Mouse (Mus musculus): ENCODE data around the gene Tarbp2. TPM values are rescaled to one million over a fixed set of nuclear protein-coding genes. Genes with fewer than 3 reads are reported as not detected.

The Tarbp2 gene
- polyA plus RNA-seq, 1 experiment from 2014 or later = 110 TPM

DNA sequence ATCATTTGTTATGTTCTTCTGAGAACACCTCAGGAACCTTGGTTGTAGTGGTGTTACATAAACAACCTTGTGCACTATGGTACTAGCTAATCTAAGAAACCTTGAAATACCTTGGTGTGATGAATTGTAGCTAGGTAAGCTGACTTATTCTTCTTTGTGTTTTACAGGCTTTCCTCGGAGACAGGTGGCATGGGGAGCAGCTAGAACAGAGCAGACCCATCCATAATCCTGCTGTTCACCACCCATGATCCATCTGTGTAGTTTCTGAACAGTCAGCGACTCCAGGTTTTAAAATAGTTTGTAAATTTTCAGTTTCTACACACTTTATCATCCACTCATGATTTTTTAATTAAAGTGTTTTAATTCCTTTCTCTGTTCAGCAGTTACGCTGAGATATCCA, 19.7 kb upstream of the Tarbp2 start:
- no peaks in the 10 kb centered on the region for H3K9me3 ChIP-seq
- H3K36me3 ChIP-seq = peaks cover 94% of the 10 kb centered on the region
- 86% methylated on average over 3 of the region's 3 CpGs for WGBS
- H3K4me2 ChIP-seq = no peak overlapping the region
- H3K27me3 ChIP-seq = no peaks in the 10 kb centered on the region
- no peak for ATAC-seq (ENCODE audit: insufficient number of reproducible peaks, insufficient read depth, low FRiP score, low TSS enrichment, low read depth)
- no peak overlapping the region for H3K27ac ChIP-seq
- H3K9ac ChIP-seq = no peak overlapping the region
- no peak overlapping the region for H3K4me3 ChIP-seq
- H3K4me1 ChIP-seq = no peaks in the 10 kb centered on the region

DNA sequence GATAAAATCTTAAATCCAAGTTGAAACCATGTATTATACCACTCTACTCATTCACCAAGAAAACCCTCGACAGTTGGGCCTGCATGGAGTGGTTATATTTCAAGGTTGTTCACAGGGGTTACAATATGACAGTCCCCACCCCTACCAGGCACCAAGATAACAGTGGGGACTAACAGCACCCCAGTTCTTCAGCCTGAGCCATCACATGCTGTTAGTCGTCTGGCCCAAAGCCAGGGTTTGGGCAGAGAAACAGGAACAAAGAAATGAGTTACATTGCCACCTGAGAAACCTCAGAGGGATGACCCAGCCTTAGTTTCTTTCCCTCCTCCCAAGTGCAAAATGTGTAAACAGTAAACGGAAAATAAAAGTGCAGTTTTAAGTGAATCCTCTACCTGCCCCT, 18.6 kb upstream of the Tarbp2 start:
- Histone ChIP-seq H3K9me3 (no peaks in the 10 kb centered on the region), H3K9ac (no peak overlapping the region), H3K27me3 (no peaks in the 10 kb centered on the region), H3K4me1 (no peaks in the 10 kb centered on the region), H3K36me3 (peaks cover 95% of the 10 kb centered on the region), H3K4me2 (no peak overlapping the region), H3K27ac (no peak overlapping the region), H3K4me3 (no peak overlapping the region)
- no peak for ATAC-seq (ENCODE audit: insufficient number of reproducible peaks, insufficient read depth, low FRiP score, low TSS enrichment, low read depth)
- 69% methylated on average over 3 of the region's 3 CpGs for WGBS

DNA sequence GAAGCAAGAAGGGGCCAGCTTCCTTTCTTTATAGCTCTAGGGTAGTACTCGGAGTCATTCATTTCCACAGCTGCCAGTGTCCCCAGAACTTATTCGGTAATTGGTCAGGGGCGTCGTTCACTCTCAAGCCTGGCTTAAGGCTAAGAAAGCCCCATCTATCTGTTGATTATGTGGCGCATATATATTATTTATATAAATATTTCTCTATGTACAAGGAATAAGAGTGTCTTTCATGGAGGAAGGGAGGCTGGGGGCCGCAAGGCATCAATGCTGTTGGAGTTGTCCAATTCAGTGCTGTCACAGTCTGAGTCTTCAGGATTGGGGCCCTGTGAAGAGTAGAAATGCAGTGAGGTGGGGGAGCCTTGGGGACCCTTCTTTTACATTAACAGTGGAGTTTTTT, 18.1 kb upstream of the Tarbp2 start:
- no peak overlapping the region for H3K4me3 ChIP-seq
- no peaks in the 10 kb centered on the region for H3K27me3 ChIP-seq
- H3K36me3 ChIP-seq = peaks cover 94% of the 10 kb centered on the region
- ATAC-seq (ENCODE audit: insufficient number of reproducible peaks, insufficient read depth, low FRiP score, low TSS enrichment, low read depth) = no peak
- WGBS = 88% methylated on average over 6 of the region's 6 CpGs
- no peak overlapping the region for H3K9ac ChIP-seq
- H3K4me1 ChIP-seq = no peaks in the 10 kb centered on the region
- H3K9me3 ChIP-seq = no peaks in the 10 kb centered on the region
- H3K27ac ChIP-seq = no peak overlapping the region
- no peak overlapping the region for H3K4me2 ChIP-seq

DNA sequence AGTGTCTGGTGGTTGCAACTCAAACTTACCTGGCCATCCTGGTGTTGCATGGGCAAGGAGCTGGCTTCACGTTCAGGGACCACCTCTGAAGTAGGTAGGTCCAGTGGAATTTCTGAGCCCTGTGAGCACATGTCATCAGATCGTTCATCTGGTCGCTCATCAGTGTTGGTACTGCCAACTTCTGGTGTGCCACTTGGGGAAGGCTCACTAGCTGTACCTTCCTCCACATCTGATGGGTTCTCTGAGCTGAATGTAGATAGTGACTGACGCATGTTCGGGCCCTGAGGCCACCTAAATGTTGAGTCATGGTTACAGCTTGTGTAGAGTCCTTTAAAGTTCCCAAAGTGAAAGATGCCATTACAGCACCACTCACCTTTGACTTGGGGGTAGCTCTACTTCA, 17.5 kb upstream of the Tarbp2 start:
- no peaks in the 10 kb centered on the region for H3K27me3 ChIP-seq
- H3K27ac ChIP-seq = no peak overlapping the region
- WGBS = 82% methylated on average over 5 of the region's 5 CpGs
- peaks cover 94% of the 10 kb centered on the region for H3K36me3 ChIP-seq
- no peak overlapping the region for H3K4me2 ChIP-seq
- ATAC-seq (ENCODE audit: insufficient number of reproducible peaks, insufficient read depth, low FRiP score, low TSS enrichment, low read depth) = no peak; the same call in 1 of the 2 replicates
- H3K4me1 ChIP-seq = no peaks in the 10 kb centered on the region
- no peaks in the 10 kb centered on the region for H3K9me3 ChIP-seq
- no peak overlapping the region for H3K4me3 ChIP-seq
- no peak overlapping the region for H3K9ac ChIP-seq

DNA sequence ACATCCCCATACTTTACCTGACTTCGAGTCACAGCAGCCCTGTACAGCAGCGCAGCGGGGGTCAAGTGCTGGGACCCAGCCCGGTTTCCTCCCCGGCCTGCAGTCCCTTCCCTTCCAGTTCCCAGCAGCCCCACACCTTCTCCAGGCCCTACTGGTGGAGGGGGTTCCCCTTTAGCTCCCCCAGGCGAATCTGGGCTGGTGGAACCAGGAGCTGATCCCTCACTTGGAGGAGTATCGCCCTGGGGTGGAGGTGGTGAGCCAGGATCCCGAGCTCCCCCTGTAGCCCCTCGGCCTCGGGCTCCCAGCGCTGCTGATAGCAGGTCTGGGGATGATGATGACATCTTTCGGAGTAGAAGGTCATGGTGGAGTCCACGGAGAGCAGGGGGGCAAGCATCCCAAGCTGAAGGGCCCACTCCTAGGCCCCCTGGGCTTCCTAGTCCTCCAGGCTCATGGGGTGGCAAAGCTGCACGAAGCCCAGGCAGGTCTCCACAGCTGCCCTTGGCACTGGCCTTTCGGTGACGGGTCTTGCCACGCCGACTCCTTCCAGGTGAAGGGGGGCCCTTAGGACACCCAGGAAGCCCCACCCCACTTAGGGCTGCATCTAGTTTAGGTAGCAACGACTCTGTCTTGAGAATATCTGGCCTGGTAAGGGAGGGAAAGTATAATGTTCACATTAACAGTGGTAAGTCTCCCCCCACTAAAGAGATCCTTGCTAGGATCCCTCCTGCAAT, 16.7 kb upstream of the Tarbp2 start:
- H3K36me3 ChIP-seq = peaks cover 94% of the 10 kb centered on the region
- no peak overlapping the region for H3K4me2 ChIP-seq
- no peak for ATAC-seq (ENCODE audit: insufficient number of reproducible peaks, insufficient read depth, low FRiP score, low TSS enrichment, low read depth)
- H3K27ac ChIP-seq = no peak overlapping the region
- no peaks in the 10 kb centered on the region for H3K27me3 ChIP-seq
- H3K9ac ChIP-seq = no peak overlapping the region
- no peaks in the 10 kb centered on the region for H3K4me1 ChIP-seq
- WGBS = 86% methylated on average over 19 of the region's 19 CpGs
- H3K4me3 ChIP-seq = no peak overlapping the region
- H3K9me3 ChIP-seq = no peaks in the 10 kb centered on the region

DNA sequence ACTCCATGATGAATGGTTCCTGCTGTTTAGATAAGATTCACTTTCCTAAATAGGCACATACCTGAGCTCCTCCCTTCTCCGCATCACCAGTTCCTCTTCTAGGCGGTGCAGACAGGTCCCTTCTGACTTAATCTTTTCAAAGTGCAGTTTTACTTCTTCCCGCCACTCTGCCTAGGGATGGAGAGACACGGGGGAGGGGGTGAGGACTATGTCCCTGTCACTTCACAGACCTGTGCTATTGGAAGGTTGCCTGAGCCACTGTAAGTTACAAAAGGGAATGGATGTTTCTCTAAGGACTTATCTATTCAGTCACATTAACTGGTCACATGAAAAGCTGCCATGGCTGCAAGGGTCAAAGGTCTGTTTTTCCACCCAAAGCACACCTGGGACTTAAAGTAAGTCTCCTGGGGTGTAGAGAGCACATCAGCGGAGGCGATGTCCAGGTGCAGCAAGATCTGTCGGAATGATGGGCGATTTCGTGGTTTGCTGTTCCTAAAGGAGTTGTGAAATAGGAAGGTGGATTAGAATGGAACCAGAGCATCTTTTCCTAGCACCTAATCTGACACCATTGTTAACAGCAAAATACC, 15.6 kb upstream of the Tarbp2 start:
- WGBS = 74% methylated on average over 9 of the region's 9 CpGs
- H3K9ac ChIP-seq = no peak overlapping the region
- ATAC-seq (ENCODE audit: insufficient number of reproducible peaks, insufficient read depth, low FRiP score, low TSS enrichment, low read depth) = no peak
- no peak overlapping the region for H3K4me3 ChIP-seq
- H3K27ac ChIP-seq = no peak overlapping the region
- H3K27me3 ChIP-seq = no peaks in the 10 kb centered on the region
- no peak overlapping the region for H3K4me2 ChIP-seq
- H3K36me3 ChIP-seq = peaks cover 86% of the 10 kb centered on the region
- H3K4me1 ChIP-seq = no peaks in the 10 kb centered on the region
- no peaks in the 10 kb centered on the region for H3K9me3 ChIP-seq

DNA sequence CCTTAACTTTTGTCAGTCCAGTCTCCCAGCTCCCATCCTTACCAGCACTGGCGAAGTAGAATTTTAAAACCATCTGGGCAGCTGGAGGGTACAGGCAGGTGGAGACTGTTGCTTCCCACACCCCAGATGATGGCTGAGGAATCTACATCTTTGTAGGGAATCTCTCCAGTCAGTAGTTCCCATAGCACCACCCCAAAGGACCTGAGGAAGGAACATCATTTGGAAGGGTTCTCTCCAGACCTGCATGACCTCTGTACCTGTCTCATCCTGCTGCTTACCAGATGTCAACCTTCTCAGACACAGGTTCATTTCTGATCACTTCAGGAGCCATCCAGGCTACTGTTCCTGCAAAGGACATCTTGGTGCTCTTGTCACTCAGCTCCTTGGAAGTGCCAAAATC, 14.5 kb upstream of the Tarbp2 start, which contains the start of gene Gm10337:
TSS of gene Gm10337 (plus strand) at position 276 of the 400 bp plus-strand sequence.
- Histone ChIP-seq H3K4me3 (no peak within 1 kb of the TSS), H3K9me3 (no peaks in the 10 kb centered on the region), H3K27ac (no peak within 1 kb of the TSS), H3K27me3 (no peaks in the 10 kb centered on the region), H3K4me2 (no peak within 1 kb of the TSS), H3K36me3 (peaks cover 81% of the 10 kb centered on the region), H3K4me1 (no peaks in the 10 kb centered on the region), H3K9ac (no peak within 1 kb of the TSS)
- WGBS = 88% methylated on average over 1 of the region's 1 CpGs
- ATAC-seq (ENCODE audit: insufficient number of reproducible peaks, insufficient read depth, low FRiP score, low TSS enrichment, low read depth) = no peak

DNA sequence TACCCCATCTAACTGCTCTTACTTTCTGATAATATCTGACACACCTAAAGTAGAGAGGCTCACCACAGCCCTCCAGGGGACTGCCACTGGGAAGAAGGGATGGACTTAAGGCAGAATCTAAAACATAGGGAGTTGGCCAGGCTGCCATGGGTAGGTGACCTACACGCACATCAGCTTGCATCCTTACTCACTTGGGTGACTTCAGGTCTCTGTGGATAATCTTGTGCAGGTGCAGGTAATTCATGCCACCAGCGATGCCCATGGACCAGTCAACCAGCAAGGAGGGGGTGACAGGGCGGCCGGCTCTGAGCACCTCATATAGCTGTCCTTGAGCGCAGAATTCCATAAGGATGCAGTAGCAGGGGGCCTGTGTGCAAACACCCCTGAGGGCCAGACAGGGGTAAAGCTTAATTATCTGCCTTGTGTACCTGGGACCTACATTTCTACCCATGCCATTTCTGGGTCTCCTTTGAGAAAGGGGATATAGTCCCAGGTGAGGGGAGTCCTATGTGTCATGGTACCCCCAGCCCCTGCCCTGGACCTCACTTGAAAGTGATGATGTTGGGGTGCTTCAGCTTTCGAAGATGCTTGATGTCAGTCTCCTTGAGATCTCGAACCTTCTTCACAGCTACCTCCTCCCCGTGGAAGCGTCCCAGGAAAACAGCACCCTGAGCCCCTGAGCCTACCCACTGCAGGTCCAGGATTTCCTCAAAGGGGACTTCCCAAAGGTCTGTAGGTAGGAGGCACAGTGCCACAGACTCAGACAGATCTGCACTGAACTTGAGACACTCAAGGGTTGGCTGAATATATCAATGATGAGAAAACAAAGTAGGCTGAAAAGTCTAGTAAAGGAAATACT, 13.8 kb upstream of the Tarbp2 start:
- Histone ChIP-seq H3K36me3 (peaks cover 77% of the 10 kb centered on the region), H3K4me2 (no peak overlapping the region), H3K27me3 (no peaks in the 10 kb centered on the region), H3K4me3 (no peak overlapping the region), H3K4me1 (no peaks in the 10 kb centered on the region), H3K9ac (no peak overlapping the region), H3K9me3 (no peaks in the 10 kb centered on the region), H3K27ac (no peak overlapping the region)
- ATAC-seq (ENCODE audit: insufficient number of reproducible peaks, insufficient read depth, low FRiP score, low TSS enrichment, low read depth) = no peak
- 89% methylated on average over 9 of the region's 9 CpGs for WGBS

DNA sequence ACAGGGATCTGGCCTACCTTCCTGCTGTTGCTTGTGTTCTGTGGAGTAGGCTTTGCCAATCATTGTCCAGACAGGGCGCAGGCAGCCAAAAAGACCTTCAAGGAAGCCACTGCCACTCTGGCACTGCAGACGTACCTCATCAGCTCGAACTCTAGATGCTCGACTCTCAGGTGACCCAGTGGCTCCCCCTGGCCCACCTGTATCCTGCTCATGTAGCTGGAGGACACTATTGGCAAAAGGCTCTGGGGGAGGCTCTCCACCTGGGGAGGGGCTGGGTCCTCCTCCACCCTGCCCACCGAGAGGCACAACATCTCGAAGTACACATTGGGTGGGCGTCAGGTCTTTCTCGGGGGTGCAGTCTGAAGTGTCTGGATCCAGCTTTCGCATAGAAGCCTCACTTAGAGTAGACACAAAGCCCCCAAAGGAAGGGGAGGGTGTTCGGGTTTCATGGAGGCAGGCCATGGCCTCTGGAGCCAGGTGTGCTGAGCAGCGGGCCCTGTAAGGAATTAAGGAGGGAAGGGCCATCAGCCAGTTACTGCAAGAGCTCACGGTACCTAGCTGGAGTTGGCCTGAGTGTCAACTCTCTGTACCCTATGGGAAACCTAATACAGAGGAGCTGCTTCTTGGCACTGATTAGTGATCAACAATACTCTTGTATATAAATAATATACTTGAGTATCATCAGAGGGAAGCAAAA, 12.8 kb upstream of the Tarbp2 start:
- ATAC-seq (ENCODE audit: insufficient number of reproducible peaks, insufficient read depth, low FRiP score, low TSS enrichment, low read depth) = no peak
- WGBS = 63% methylated on average over 12 of the region's 12 CpGs
- H3K4me1 ChIP-seq = peaks cover 9% of the 10 kb centered on the region
- H3K36me3 ChIP-seq = peaks cover 66% of the 10 kb centered on the region
- no peak overlapping the region for H3K9ac ChIP-seq
- H3K4me2 ChIP-seq = no peak overlapping the region
- H3K27ac ChIP-seq = peak overlapping the region; percentile 33; the same call in 1 of the 2 replicates
- no peak overlapping the region for H3K4me3 ChIP-seq
- no peaks in the 10 kb centered on the region for H3K9me3 ChIP-seq
- no peaks in the 10 kb centered on the region for H3K27me3 ChIP-seq

DNA sequence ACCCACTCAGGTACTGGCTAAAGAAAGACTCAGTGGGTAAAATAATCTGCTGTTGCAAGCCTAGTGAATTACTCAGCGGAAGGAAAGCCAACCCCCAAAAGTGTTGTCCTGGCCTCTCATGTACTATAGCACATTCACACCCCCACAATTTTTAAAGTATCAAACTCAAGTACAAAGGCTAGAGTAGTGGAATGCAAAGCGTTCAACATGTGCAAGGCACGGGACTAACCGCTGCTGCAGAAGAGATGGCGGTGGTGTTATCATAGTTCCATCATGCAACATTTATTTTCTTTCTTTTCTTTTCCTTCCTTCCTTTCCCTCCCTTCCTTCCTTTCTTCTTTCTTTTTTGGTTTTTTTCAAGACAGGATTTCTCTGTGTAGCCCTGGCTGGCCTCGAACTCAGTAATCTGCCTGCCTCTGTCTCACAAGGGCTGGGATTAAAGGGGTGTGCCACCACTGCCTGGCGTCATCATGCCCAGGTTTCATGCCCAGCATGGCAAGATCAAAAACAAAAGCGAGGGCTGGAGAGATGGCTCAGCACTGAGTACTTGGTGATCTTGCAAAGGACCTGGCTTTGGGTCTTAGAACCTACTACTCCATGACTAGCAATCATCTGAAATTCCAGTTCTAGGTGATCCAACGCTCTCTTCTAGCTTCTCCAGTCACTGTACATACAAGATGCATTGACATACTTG, 12.1 kb upstream of the Tarbp2 start:
- ATAC-seq (ENCODE audit: insufficient number of reproducible peaks, insufficient read depth, low FRiP score, low TSS enrichment, low read depth) = no peak
- peaks cover 59% of the 10 kb centered on the region for H3K36me3 ChIP-seq
- peak overlapping the region; percentile 33; the same call in 1 of the 2 replicates for H3K27ac ChIP-seq
- no peaks in the 10 kb centered on the region for H3K9me3 ChIP-seq
- no peaks in the 10 kb centered on the region for H3K27me3 ChIP-seq
- peaks cover 11% of the 10 kb centered on the region for H3K4me1 ChIP-seq
- 86% methylated on average over 9 of the region's 9 CpGs for WGBS
- H3K4me3 ChIP-seq = no peak overlapping the region
- no peak overlapping the region for H3K9ac ChIP-seq
- H3K4me2 ChIP-seq = no peak overlapping the region

DNA sequence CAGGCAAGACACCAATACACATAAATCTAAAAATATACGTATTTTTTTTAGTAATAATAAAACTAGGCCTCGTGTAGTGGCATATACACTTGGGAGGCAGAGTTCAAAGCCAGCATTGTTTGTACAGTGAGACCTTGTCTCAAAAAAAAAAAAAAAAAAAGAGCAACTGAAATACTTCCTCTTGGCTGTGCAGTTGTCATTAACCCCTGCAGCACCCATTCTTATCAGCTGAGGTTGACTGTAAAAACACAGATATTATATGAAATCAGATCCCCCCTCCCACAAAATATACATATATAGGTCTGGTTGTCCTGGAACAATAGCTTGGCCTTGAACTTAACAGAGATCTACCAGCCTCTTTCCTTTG, 11.5 kb upstream of the Tarbp2 start:
- ATAC-seq (ENCODE audit: insufficient number of reproducible peaks, insufficient read depth, low FRiP score, low TSS enrichment, low read depth) = no peak
- peaks cover 54% of the 10 kb centered on the region for H3K36me3 ChIP-seq
- H3K27ac ChIP-seq = no peak overlapping the region

More for the DNA sequence above, 11.5 kb upstream of the Tarbp2 start:
- WGBS = 47% methylated on average over 2 of the region's 2 CpGs
- Histone ChIP-seq H3K9ac (no peak overlapping the region), H3K4me2 (no peak overlapping the region), H3K27me3 (no peaks in the 10 kb centered on the region), H3K4me3 (no peak overlapping the region), H3K9me3 (no peaks in the 10 kb centered on the region), H3K4me1 (peaks cover 16% of the 10 kb centered on the region)
